Mouse (Mus musculus) left cerebral cortex, postnatal 36 days (tissue): Measurements from ENCODE around the gene Calm2. TPM values are rescaled to one million over a fixed set of nuclear protein-coding genes. Genes with fewer than 3 reads are reported as not detected.
A peak's percentile ranks its signal among the peaks of the same experiment; 100 is the strongest.

Experiments used
- DNase-seq, 2 experiments: peaks; one replicate each; pipeline ENCODE4 v3.0.0; 2021 to 2022; ENCODE audit warnings: low spot score in 2 of 2, mixed read lengths in 1 of 2
- intact Hi-C: fragments of 180-260 bp; cut with DNase I; formaldehyde crosslinking; loops from one replicate; pipeline ENCODE4 v1.15.1; 2025
- total RNA-seq, 2 experiments: library from RNA; stranded (reverse); gene quantifications; 2 replicates each; pipeline ENCODE4 v1.2.3; 2021

The Calm2 gene
- total RNA-seq, result 1,000 to 10,000 TPM; 2,128 to 2,274 TPM

- peak; percentile 96 to 98 for DNase-seq
- intact Hi-C loops, result loop anchor here (1.0 to 10.0 kb wide), 9 partner anchors 27 to 422 kb away; partner anchors contain the start of genes Cript and Pigf
Observed at GRCm38 (mm10) chr17:87446767-87447611, at the start of gene Calm2. Calm2 (minus strand) TSS chr17:87446935.

GRCm38 (mm10) chr17:87495504-87495903 is 48.8 kb upstream of the Calm2 start:
- intact Hi-C loops, result no loop called here
- DNase-seq, result no peak

- no peak for DNase-seq
- intact Hi-C loops, result no loop called here
Observed at GRCm38 (mm10) chr17:87494310-87494709, 47.6 kb upstream of the Calm2 start.

GRCm38 (mm10) chr17:87492286-87492685 is 45.6 kb upstream of the Calm2 start:
- intact Hi-C loops, result no loop called here
- peak in 1 of 2 experiments; percentile 63 for DNase-seq

- intact Hi-C loops, result no loop called here
- DNase-seq, result no peak
Observed at GRCm38 (mm10) chr17:87490295-87490694, 43.6 kb upstream of the Calm2 start.

- no peak for DNase-seq
Observed at GRCm38 (mm10) chr17:87485751-87486150, 39.0 kb upstream of the Calm2 start.

GRCm38 (mm10) chr17:87482867-87483266 is 36.1 kb upstream of the Calm2 start:
- intact Hi-C loops, result no loop called here
- DNase-seq, result no peak

More at GRCm38 (mm10) chr17:87485751-87486150, 39.0 kb upstream of the Calm2 start:
- intact Hi-C loops, result no loop called here

- intact Hi-C loops, result no loop called here
- DNase-seq, result peak; percentile 24 to 53
Observed at GRCm38 (mm10) chr17:87478569-87478968, 31.8 kb upstream of the Calm2 start.

- DNase-seq, result peak; percentile 29 to 31
- intact Hi-C loops, result no loop called here
Observed at GRCm38 (mm10) chr17:87477611-87478010, 30.9 kb upstream of the Calm2 start.

GRCm38 (mm10) chr17:87475356-87475755 is 28.6 kb upstream of the Calm2 start:
- DNase-seq, result peak; percentile 18 to 40
- intact Hi-C loops, result no loop called here

- DNase-seq, result no peak
- intact Hi-C loops, result loop anchor here (1.0 kb wide), 1 partner anchor 28 kb away; the partner anchor contains the start of gene Calm2
Observed at GRCm38 (mm10) chr17:87474501-87474795, 27.7 kb upstream of the Calm2 start.

GRCm38 (mm10) chr17:87473736-87474500 is 27.2 kb upstream of the Calm2 start:
- peak; percentile 62 to 78 for DNase-seq
- intact Hi-C loops, result loop anchor here (1.0 kb wide), 1 partner anchor 28 kb away; the partner anchor contains the start of gene Calm2

- intact Hi-C loops, result no loop called here
- peak; percentile 55 to 72 for DNase-seq
Observed at GRCm38 (mm10) chr17:87473441-87473735, 26.7 kb upstream of the Calm2 start.

GRCm38 (mm10) chr17:87472879-87473278 is 26.1 kb upstream of the Calm2 start:
- no peak for DNase-seq
- intact Hi-C loops, result no loop called here

- intact Hi-C loops, result no loop called here
- no peak for DNase-seq
Observed at GRCm38 (mm10) chr17:87471661-87472060, 24.9 kb upstream of the Calm2 start.

- DNase-seq, result no peak
- intact Hi-C loops, result no loop called here
Observed at GRCm38 (mm10) chr17:87470797-87471196, 24.1 kb upstream of the Calm2 start.

GRCm38 (mm10) chr17:87470282-87470681 is 23.5 kb upstream of the Calm2 start:
- DNase-seq, result no peak

GRCm38 (mm10) chr17:87469428-87469827 is 22.7 kb upstream of the Calm2 start:
- intact Hi-C loops, result no loop called here
- DNase-seq, result no peak

More at GRCm38 (mm10) chr17:87470282-87470681, 23.5 kb upstream of the Calm2 start:
- intact Hi-C loops, result no loop called here

GRCm38 (mm10) chr17:87468616-87469015 is 21.9 kb upstream of the Calm2 start:
- intact Hi-C loops, result no loop called here
- no peak for DNase-seq

GRCm38 (mm10) chr17:87461499-87461896 is 14.8 kb upstream of the Calm2 start:
- intact Hi-C loops, result no loop called here
- no peak for DNase-seq
